Mouse (Mus musculus) heart, embryonic 10.5 days (tissue): ENCODE results near the gene Sv2a. TPM values are rescaled to one million over a fixed set of nuclear protein-coding genes. Genes with fewer than 3 reads are reported as not detected.
"Not testable (repeated sequence)": the region's sequence is repeated elsewhere in the genome, so short reads cannot be mapped to it uniquely, and the experiment has no call there.

ENCODE experiments used
- DNase-seq: peaks from one replicate; pipeline ENCODE4 v3.0.0-alpha.2; 2017; ENCODE audit warnings: low spot score
- H3K27ac ChIP-seq: fragments of 300-500 bp; sonication (generic); 2 replicates; pipeline ENCODE4 v1.5.1; 2016; ENCODE audit warnings: mild to moderate bottlenecking
- H3K27me3 ChIP-seq: fragments of 300-500 bp; sonication (generic); 2 replicates; pipeline ENCODE4 v1.6.1; 2016; ENCODE audit warnings: mild to moderate bottlenecking; ENCODE audit not compliant: poor library complexity, insufficient read depth, severe bottlenecking
- H3K36me3 ChIP-seq: fragments of 300-500 bp; sonication (generic); 2 replicates; pipeline ENCODE4 v1.6.1; 2016; ENCODE audit warnings: mild to moderate bottlenecking, moderate library complexity
- H3K4me1 ChIP-seq: fragments of 300-500 bp; sonication (generic); 2 replicates; pipeline ENCODE4 v1.6.1; 2016; ENCODE audit warnings: mild to moderate bottlenecking
- H3K4me3 ChIP-seq: fragments of 300-500 bp; sonication (generic); 2 replicates; pipeline ENCODE4 v1.5.1; 2016; ENCODE audit warnings: mild to moderate bottlenecking, moderate library complexity
- H3K9me3 ChIP-seq: fragments of 300-500 bp; sonication (generic); 2 replicates; pipeline ENCODE4 v1.6.1; 2016; ENCODE audit warnings: mild to moderate bottlenecking, moderate library complexity
- WGBS: fragments of 180-500 bp; shearing (Covaris S2); methylation state at CpG from one replicate; pipeline ENCODE4 v1.1.7; 2016; 5-methylcytosine and 5-hydroxymethylcytosine counted together
- polyA plus RNA-seq: library from polyadenylated mRNA; unstranded; fragments of >200 nt; fragmentation: Nextera tagmentation; extraction: Ambion mirVana; gene quantifications from 2 replicates; pipeline ENCODE4 v1.2.1, GENCODE M21; 2016

Gene Sv2a
- polyA plus RNA-seq, 1 experiment from 2014 or later: 17.8 TPM

- no peak for DNase-seq
- Histone ChIP-seq H3K4me3 (no peak overlapping the region), H3K27me3 (no peaks in the 10 kb centered on the region), H3K9me3 (no peaks in the 10 kb centered on the region), H3K27ac (no peak overlapping the region), H3K4me1 (peaks cover 12% of the 10 kb centered on the region), H3K36me3 (no peaks in the 10 kb centered on the region)
- WGBS: 49% methylated on average over 2 of the region's 2 CpGs
Measured at GRCm38 (mm10) chr3:96231758-96232120, 50.8 kb downstream of the Sv2a start.

GRCm38 (mm10) chr3:96234914-96235313, 54.0 kb downstream of the Sv2a start:
- peaks cover 14% of the 10 kb centered on the region; the same call in 1 of the 2 replicates for H3K4me1 ChIP-seq
- no peaks in the 10 kb centered on the region for H3K9me3 ChIP-seq
- WGBS: 74% methylated on average over 2 of the region's 2 CpGs
- H3K27ac ChIP-seq: no peak overlapping the region
- no peak for DNase-seq
- no peaks in the 10 kb centered on the region for H3K36me3 ChIP-seq
- H3K27me3 ChIP-seq: no peaks in the 10 kb centered on the region
- no peak overlapping the region for H3K4me3 ChIP-seq

- no peaks in the 10 kb centered on the region for H3K27me3 ChIP-seq
- WGBS: 47% methylated on average over 3 of the region's 3 CpGs
- no peak overlapping the region for H3K4me3 ChIP-seq
- no peak for DNase-seq
- H3K9me3 ChIP-seq: no peaks in the 10 kb centered on the region
- no peak overlapping the region for H3K27ac ChIP-seq
- peaks cover 17% of the 10 kb centered on the region; the same call in 1 of the 2 replicates for H3K4me1 ChIP-seq
- H3K36me3 ChIP-seq: no peaks in the 10 kb centered on the region
Measured at GRCm38 (mm10) chr3:96235836-96236235, 54.9 kb downstream of the Sv2a start.

GRCm38 (mm10) chr3:96236834-96237334, 55.9 kb downstream of the Sv2a start:
- H3K4me1 ChIP-seq: peaks cover 15% of the 10 kb centered on the region; the same call in 1 of the 2 replicates
- no peaks in the 10 kb centered on the region for H3K27me3 ChIP-seq
- peak; percentile 77 for DNase-seq
- peak overlapping the region; percentile 84; the same call in 1 of the 2 replicates for H3K27ac ChIP-seq
- H3K9me3 ChIP-seq: no peaks in the 10 kb centered on the region
- WGBS: 77% methylated on average over 4 of the region's 4 CpGs
- peak overlapping the region; percentile 64 for H3K4me3 ChIP-seq
- no peaks in the 10 kb centered on the region for H3K36me3 ChIP-seq

- no peak for DNase-seq
- Histone ChIP-seq H3K4me1 (peaks cover 15% of the 10 kb centered on the region; the same call in 1 of the 2 replicates), H3K27ac (peak overlapping the region; percentile 84), H3K36me3 (no peaks in the 10 kb centered on the region), H3K4me3 (peak overlapping the region; percentile 64), H3K9me3 (no peaks in the 10 kb centered on the region), H3K27me3 (no peaks in the 10 kb centered on the region)
- 28% methylated on average over 7 of the region's 7 CpGs for WGBS
Measured at GRCm38 (mm10) chr3:96237335-96237903, 56.5 kb downstream of the Sv2a start.

GRCm38 (mm10) chr3:96237904-96238511, 57.1 kb downstream of the Sv2a start:
- no peaks in the 10 kb centered on the region for H3K36me3 ChIP-seq
- 2% methylated on average over 12 of the region's 12 CpGs for WGBS
- H3K27me3 ChIP-seq: no peaks in the 10 kb centered on the region
- H3K27ac ChIP-seq: peak overlapping the region; percentile 84
- DNase-seq: no peak
- H3K4me1 ChIP-seq: peaks cover 15% of the 10 kb centered on the region; the same call in 1 of the 2 replicates
- no peaks in the 10 kb centered on the region for H3K9me3 ChIP-seq
- H3K4me3 ChIP-seq: peak overlapping the region; percentile 64

- WGBS: under 1% methylated on average over 11 of the region's 68 CpGs
- H3K27ac ChIP-seq: peak within 1 kb of the TSS; percentile 84
- not testable (repeated sequence) for H3K9me3 ChIP-seq, H3K36me3 ChIP-seq, H3K27me3 ChIP-seq, DNase-seq
- H3K4me1 ChIP-seq: peaks cover 21% of the 10 kb centered on the region
- peak within 1 kb of the TSS; percentile 64 for H3K4me3 ChIP-seq
Measured at GRCm38 (mm10) chr3:96238954-96239793, 58.2 kb downstream of the Sv2a start, which contains the start of gene Hist2h3c2. Gene Hist2h3c2 (minus strand): TSS chr3:96239127.

- not testable (repeated sequence) for H3K36me3 ChIP-seq, H3K9me3 ChIP-seq, H3K27me3 ChIP-seq
- peak within 1 kb of the TSS; percentile 82 for H3K27ac ChIP-seq
- WGBS: 4% methylated on average over 31 of the region's 85 CpGs
- H3K4me3 ChIP-seq: peak within 1 kb of the TSS; percentile 41
- peak; percentile 88 for DNase-seq
- peaks cover 27% of the 10 kb centered on the region for H3K4me1 ChIP-seq
Measured at GRCm38 (mm10) chr3:96239949-96240798, 59.2 kb downstream of the Sv2a start, which contains the start of gene Hist2h2aa2. Gene Hist2h2aa2 (minus strand): TSS chr3:96240276.

- Histone ChIP-seq H3K9me3 (no peaks in the 10 kb centered on the region), H3K36me3 (no peaks in the 10 kb centered on the region), H3K4me3 (peak overlapping the region; percentile 31), H3K27me3 (no peaks in the 10 kb centered on the region), H3K4me1 (peaks cover 27% of the 10 kb centered on the region), H3K27ac (peak overlapping the region; percentile 82)
- no peak for DNase-seq
- 83% methylated on average over 9 of the region's 9 CpGs for WGBS
Measured at GRCm38 (mm10) chr3:96240799-96241197, 59.8 kb downstream of the Sv2a start.

- Histone ChIP-seq H3K36me3 (no peaks in the 10 kb centered on the region), H3K4me1 (peaks cover 35% of the 10 kb centered on the region), H3K27me3 (no peaks in the 10 kb centered on the region), H3K4me3 (peak overlapping the region; percentile 59), H3K27ac (peak overlapping the region; percentile 95), H3K9me3 (no peaks in the 10 kb centered on the region)
- 73% methylated on average over 7 of the region's 7 CpGs for WGBS
- no peak for DNase-seq
Measured at GRCm38 (mm10) chr3:96243921-96244572, 63.1 kb downstream of the Sv2a start.
